Mouse (Mus musculus) lung, embryonic 16.5 days (tissue): ENCODE measurements around the gene Poldip2. TPM values are rescaled to one million over a fixed set of nuclear protein-coding genes. Genes with fewer than 3 reads are reported as not detected.

Experiments
- ATAC-seq: fragments of 200-750 bp; cut with Nextera tagmentation; 2 replicates; pipeline ENCODE4 v1.8.0; 2017; ENCODE audit warnings: low read depth, mild to moderate bottlenecking, moderate library complexity
- H3K27ac ChIP-seq: fragments of 300-500 bp; sonication (generic); 2 replicates; pipeline ENCODE4 v1.5.1; 2014; ENCODE audit warnings: mild to moderate bottlenecking, control low read depth, low read length
- H3K27me3 ChIP-seq: fragments of 300-500 bp; sonication (generic); 2 replicates; pipeline ENCODE4 v1.6.1; 2014; ENCODE audit warnings: low read depth, low read length, mixed read lengths; ENCODE audit not compliant: control insufficient read depth, insufficient read depth
- H3K36me3 ChIP-seq: fragments of 300-500 bp; sonication (generic); 2 replicates; pipeline ENCODE4 v1.6.1; 2014; ENCODE audit warnings: low read length; ENCODE audit not compliant: control insufficient read depth, insufficient read depth
- H3K4me1 ChIP-seq: fragments of 300-500 bp; sonication (generic); replicated peaks from 2 replicates; pipeline ENCODE4 v1.6.1; 2014; ENCODE audit warnings: low read length, mixed read lengths; ENCODE audit not compliant: control insufficient read depth, insufficient read depth
- H3K4me2 ChIP-seq: fragments of 300-500 bp; sonication (generic); 2 replicates; pipeline ENCODE4 v1.6.1; 2014; ENCODE audit warnings: low read depth, low read length, control low read depth
- H3K4me3 ChIP-seq: fragments of 300-500 bp; sonication (generic); 2 replicates; pipeline ENCODE4 v1.5.1; 2014; ENCODE audit warnings: mild to moderate bottlenecking, low read length, control low read depth
- H3K9ac ChIP-seq: fragments of 300-500 bp; sonication (generic); 2 replicates; pipeline ENCODE4 v1.6.1; 2014; ENCODE audit warnings: low read length, control low read depth
- H3K9me3 ChIP-seq: fragments of 300-500 bp; sonication (generic); 2 replicates; pipeline ENCODE4 v1.6.1; 2016; ENCODE audit warnings: low read length; ENCODE audit not compliant: control insufficient read depth
- WGBS: fragments of 180-500 bp; shearing (Covaris S2); extraction: QIAGEN DNeasy Blood & Tissue Kit; methylation state at CpG from one replicate; pipeline ENCODE4 v1.1.7; 2014; 5-methylcytosine and 5-hydroxymethylcytosine counted together
- polyA plus RNA-seq: library from polyadenylated mRNA; unstranded; fragments of >200 nt; fragmentation: Nextera tagmentation; extraction: Ambion mirVana; gene quantifications from 2 replicates; pipeline ENCODE4 v1.2.1, GENCODE M21; 2015

The Poldip2 gene
- polyA plus RNA-seq, 1 experiment from 2014 or later: 142 TPM

DNA sequence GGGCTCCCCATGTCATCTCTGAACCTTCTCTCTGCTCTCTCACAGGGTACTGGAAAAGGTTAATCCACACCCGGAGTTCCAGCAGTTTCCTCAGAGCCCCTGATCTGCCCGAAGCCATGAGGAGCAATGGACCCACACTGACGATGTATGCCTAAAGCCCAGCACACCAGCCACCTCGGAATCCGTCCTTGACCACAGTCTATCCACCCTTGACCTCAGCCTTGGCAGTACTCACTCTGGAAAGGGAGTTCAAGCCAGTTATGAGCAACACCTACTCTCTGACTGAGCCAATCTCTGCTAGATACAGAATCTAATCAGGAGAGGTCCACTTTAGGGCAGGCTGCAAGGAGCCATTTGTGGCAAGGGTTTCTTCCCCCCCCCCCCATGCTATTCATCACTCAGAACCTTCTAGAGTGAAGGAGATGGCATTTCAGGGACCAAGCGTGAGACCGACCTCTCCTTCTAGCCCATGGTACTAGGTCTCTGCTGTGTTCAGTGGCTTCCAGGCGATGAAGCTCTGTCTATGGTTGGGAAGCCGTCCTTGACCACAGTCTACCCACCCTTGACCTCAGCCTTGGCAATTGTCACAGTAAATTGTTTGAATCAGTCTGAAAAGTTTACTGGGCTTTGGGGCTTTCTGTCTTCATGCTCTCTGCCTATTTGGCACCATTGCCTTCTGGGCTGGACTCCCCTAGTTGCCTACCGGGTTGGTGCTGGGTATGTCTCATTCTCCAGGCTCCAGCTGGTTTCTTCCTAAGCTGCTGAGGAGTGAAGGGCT lies 40.5 kb upstream of the Poldip2 start:
- WGBS: 82% methylated on average over 10 of the region's 10 CpGs
- no peak overlapping the region for H3K27ac ChIP-seq
- H3K4me1 ChIP-seq: peaks cover under 1% of the 10 kb centered on the region
- H3K4me3 ChIP-seq: no peak overlapping the region
- ATAC-seq: no peak
- H3K4me2 ChIP-seq: no peak overlapping the region
- no peak overlapping the region for H3K9ac ChIP-seq
- H3K9me3 ChIP-seq: no peaks in the 10 kb centered on the region
- H3K27me3 ChIP-seq: no peaks in the 10 kb centered on the region
- H3K36me3 ChIP-seq: no peaks in the 10 kb centered on the region

GRCm38 (mm10) chr11:78475289-78475688 lies 36.7 kb upstream of the Poldip2 start:
- no peak overlapping the region for H3K27ac ChIP-seq
- no peak for ATAC-seq
- 70% methylated on average over 3 of the region's 3 CpGs for WGBS
- no peaks in the 10 kb centered on the region for H3K36me3 ChIP-seq
- H3K4me2 ChIP-seq: no peak overlapping the region
- H3K9ac ChIP-seq: no peak overlapping the region
- H3K27me3 ChIP-seq: no peaks in the 10 kb centered on the region
- no peaks in the 10 kb centered on the region for H3K9me3 ChIP-seq
- H3K4me1 ChIP-seq: no peaks in the 10 kb centered on the region
- H3K4me3 ChIP-seq: no peak overlapping the region

GRCm38 (mm10) chr11:78483639-78484038 lies 28.4 kb upstream of the Poldip2 start:
- H3K4me1 ChIP-seq: no peaks in the 10 kb centered on the region
- no peak overlapping the region for H3K4me2 ChIP-seq
- no peaks in the 10 kb centered on the region for H3K9me3 ChIP-seq
- WGBS: 38% methylated on average over 7 of the region's 7 CpGs
- H3K36me3 ChIP-seq: no peaks in the 10 kb centered on the region
- no peak overlapping the region for H3K4me3 ChIP-seq
- H3K9ac ChIP-seq: no peak overlapping the region
- no peak for ATAC-seq
- peaks cover 24% of the 10 kb centered on the region for H3K27me3 ChIP-seq
- H3K27ac ChIP-seq: no peak overlapping the region

DNA sequence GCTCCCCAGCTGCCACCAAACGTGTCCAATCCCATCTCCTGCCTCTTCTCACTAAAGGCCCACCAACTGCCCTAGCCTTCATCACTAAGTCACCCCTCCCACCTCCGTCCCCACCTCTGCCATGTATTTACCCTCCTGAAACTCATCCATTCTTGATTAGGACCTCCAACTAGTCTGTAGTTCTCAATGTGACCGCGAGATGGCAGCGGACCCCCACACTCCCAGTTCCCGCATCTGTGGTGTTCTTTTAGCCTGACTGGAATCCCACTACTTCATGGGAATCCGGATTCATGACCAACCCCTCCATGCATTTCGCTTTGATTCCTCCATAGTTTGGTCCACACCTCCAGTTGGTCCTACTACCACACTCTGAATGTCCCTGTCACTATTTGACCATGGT lies 23.8 kb upstream of the Poldip2 start:
- Histone ChIP-seq H3K4me2 (no peak overlapping the region), H3K4me1 (no peaks in the 10 kb centered on the region), H3K9me3 (no peaks in the 10 kb centered on the region), H3K27me3 (peaks cover 54% of the 10 kb centered on the region), H3K36me3 (no peaks in the 10 kb centered on the region), H3K4me3 (no peak overlapping the region), H3K9ac (no peak overlapping the region), H3K27ac (no peak overlapping the region)
- WGBS: 2% methylated on average over 8 of the region's 8 CpGs
- ATAC-seq: peak; percentile 26; the same call in 1 of the 2 replicates

- Histone ChIP-seq H3K27ac (no peak overlapping the region), H3K27me3 (peaks cover 61% of the 10 kb centered on the region), H3K9me3 (no peaks in the 10 kb centered on the region), H3K36me3 (no peaks in the 10 kb centered on the region), H3K9ac (no peak overlapping the region), H3K4me3 (peak overlapping the region; percentile 30), H3K4me2 (peak overlapping the region; percentile 40), H3K4me1 (no peaks in the 10 kb centered on the region)
- no peak; the same call in 1 of the 2 replicates for ATAC-seq
- 10% methylated on average over 47 of the region's 48 CpGs for WGBS
Observed at GRCm38 (mm10) chr11:78490781-78491241, 21.2 kb upstream of the Poldip2 start.

- Histone ChIP-seq H3K27me3 (peaks cover 51% of the 10 kb centered on the region), H3K4me1 (peaks cover 8% of the 10 kb centered on the region), H3K9ac (no peak overlapping the region), H3K9me3 (no peaks in the 10 kb centered on the region), H3K4me3 (no peak overlapping the region), H3K27ac (no peak overlapping the region), H3K4me2 (no peak overlapping the region), H3K36me3 (no peaks in the 10 kb centered on the region)
- ATAC-seq: no peak
- WGBS: 4% methylated on average over 6 of the region's 6 CpGs
Observed at GRCm38 (mm10) chr11:78495904-78496303, 16.1 kb upstream of the Poldip2 start.

GRCm38 (mm10) chr11:78497071-78497541 lies 14.9 kb upstream of the Poldip2 start:
- WGBS: under 1% methylated on average over 44 of the region's 44 CpGs
- no peaks in the 10 kb centered on the region for H3K9me3 ChIP-seq
- H3K9ac ChIP-seq: 0 out of 2 replicates have a peak overlapping the region, but pooled peaks have one; percentile 11
- H3K4me2 ChIP-seq: peak overlapping the region; percentile 99
- H3K27me3 ChIP-seq: peaks cover 48% of the 10 kb centered on the region
- H3K4me1 ChIP-seq: peaks cover 8% of the 10 kb centered on the region
- ATAC-seq: peak; percentile 21; the same call in 1 of the 2 replicates
- no peak overlapping the region for H3K27ac ChIP-seq
- no peaks in the 10 kb centered on the region for H3K36me3 ChIP-seq
- H3K4me3 ChIP-seq: peak overlapping the region; percentile 56

- Histone ChIP-seq H3K4me3 (peak within 1 kb of the TSS; percentile 56), H3K27ac (no peak within 1 kb of the TSS), H3K9me3 (no peaks in the 10 kb centered on the region), H3K9ac (0 out of 2 replicates have a peak within 1 kb of the TSS, but pooled peaks have one; percentile 11), H3K4me2 (peak within 1 kb of the TSS; percentile 99), H3K36me3 (no peaks in the 10 kb centered on the region), H3K4me1 (peaks cover 8% of the 10 kb centered on the region), H3K27me3 (peaks cover 48% of the 10 kb centered on the region)
- peak; percentile 99 for ATAC-seq
- WGBS: 3% methylated on average over 36 of the region's 36 CpGs
Observed at GRCm38 (mm10) chr11:78497544-78498522, 14.2 kb upstream of the Poldip2 start, which contains the start of gene Sarm1. Gene Sarm1 (minus strand): TSS chr11:78497754.

DNA sequence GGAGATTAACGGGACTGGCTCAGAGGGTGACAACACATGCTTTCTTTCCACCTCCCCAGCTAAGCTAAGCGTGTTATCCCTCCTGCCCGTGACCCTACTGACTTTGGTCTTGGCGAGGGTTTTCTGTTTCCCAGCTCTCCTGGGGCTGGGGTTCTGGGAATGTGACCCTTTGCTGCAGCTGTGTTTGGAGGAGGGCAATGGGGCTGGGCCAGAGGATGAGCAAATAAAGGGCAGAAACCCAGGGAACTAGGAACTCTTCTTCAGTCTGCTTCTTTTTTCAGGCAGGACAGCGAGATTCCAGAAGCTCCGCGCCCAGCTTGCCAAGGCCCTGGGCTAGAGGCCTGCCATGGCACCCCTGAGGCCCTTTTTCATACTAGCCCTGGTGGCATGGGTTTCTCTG lies 13.0 kb upstream of the Poldip2 start, which contains the start of gene Vtn:
Gene Vtn, plus strand, starts transcription at position 88 of the 400 bp plus-strand sequence.
- H3K4me2 ChIP-seq: peak within 1 kb of the TSS; percentile 99
- no peaks in the 10 kb centered on the region for H3K9me3 ChIP-seq
- peak within 1 kb of the TSS; percentile 56 for H3K4me3 ChIP-seq
- peaks cover 48% of the 10 kb centered on the region for H3K27me3 ChIP-seq
- ATAC-seq: no peak
- H3K9ac ChIP-seq: no peak within 1 kb of the TSS
- H3K36me3 ChIP-seq: no peaks in the 10 kb centered on the region
- 29% methylated on average over 7 of the region's 7 CpGs for WGBS
- H3K27ac ChIP-seq: no peak within 1 kb of the TSS
- peaks cover 8% of the 10 kb centered on the region for H3K4me1 ChIP-seq
